Mouse (Mus musculus): Measurements from ENCODE around the gene Ucp2. TPM values are rescaled to one million over a fixed set of nuclear protein-coding genes. Genes with fewer than 3 reads are reported as not detected.

The Ucp2 gene
- polyA plus RNA-seq, 1 experiment from 2014 or later, result 154 TPM

DNA sequence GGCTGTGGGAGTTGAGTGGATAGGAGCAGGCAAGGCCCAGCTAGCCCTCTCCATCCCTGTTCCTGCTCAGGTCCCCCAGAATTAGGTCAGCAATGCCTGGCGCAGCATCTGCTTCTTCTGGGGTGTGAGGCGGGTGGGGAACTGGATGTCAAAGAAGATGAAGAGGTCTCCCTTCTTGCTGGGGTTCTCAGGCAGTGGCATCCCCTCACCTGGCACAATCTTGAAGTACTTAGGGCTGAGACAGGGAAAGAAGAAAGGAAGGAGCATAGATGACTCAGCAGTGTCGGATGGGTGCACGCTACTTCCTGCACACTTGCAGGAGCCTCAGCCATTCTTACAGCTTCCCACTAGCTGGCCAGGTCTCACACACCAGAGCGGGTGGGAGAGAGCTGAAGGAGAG is 9.9 kb downstream of the Ucp2 start:
- Histone ChIP-seq H3K36me3 (peaks cover 23% of the 10 kb centered on the region), H3K4me3 (replicated peaks) (no peak overlapping the region), H3K4me2 (no peak overlapping the region), H3K9ac (replicated peaks) (no peak overlapping the region), H3K4me1 (replicated peaks) (peaks cover 5% of the 10 kb centered on the region; the same call in 1 of the 2 replicates), H3K27ac (no peak overlapping the region), H3K9me3 (no peaks in the 10 kb centered on the region), H3K27me3 (no peaks in the 10 kb centered on the region; the same call in 1 of the 2 replicates)
- no peak for ATAC-seq (ENCODE audit: insufficient number of reproducible peaks, insufficient read depth, low FRiP score, low TSS enrichment, low read depth)
- 84% methylated on average over 5 of the region's 5 CpGs for WGBS

DNA sequence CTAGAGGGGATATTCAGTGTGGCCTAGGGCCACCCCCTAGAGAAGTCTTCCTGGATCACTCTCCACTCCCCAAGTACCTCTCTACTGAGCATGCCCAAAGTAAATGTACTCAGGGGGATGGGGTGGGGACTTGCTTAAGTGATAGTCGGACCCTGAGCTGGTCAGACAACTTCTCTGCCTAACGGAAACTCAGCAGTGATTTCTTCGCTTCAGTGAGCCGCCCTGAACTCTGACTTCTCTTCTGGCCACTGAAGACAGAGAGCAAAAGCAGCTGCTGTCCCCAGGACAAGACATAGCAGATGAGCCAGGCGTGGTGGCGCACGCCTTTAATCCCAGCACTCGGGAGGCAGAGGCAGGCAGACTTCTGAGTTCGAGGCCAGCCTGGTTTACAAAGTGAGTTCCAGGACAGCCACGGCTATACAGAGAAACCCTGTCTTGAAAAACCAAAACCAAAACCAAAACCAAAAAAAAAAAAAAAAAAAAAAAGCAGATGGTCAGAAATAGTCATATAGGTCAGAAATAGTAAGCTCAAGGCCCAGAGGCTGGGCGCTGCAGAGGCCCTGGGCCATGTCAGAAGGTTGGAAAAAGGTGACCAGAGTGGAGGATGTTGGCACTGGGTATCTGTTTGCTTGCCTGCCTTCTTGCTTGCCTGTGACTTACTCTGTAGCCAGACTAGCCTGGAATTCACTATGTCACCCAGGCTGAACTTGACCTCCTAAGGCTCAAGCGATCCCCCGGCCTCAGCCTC is 11.8 kb downstream of the Ucp2 start:
- Histone ChIP-seq H3K9me3 (no peaks in the 10 kb centered on the region), H3K27ac (no peak overlapping the region), H3K4me1 (replicated peaks) (peaks cover 13% of the 10 kb centered on the region), H3K9ac (replicated peaks) (no peak overlapping the region), H3K4me3 (replicated peaks) (no peak overlapping the region), H3K27me3 (no peaks in the 10 kb centered on the region), H3K4me2 (no peak overlapping the region), H3K36me3 (peaks cover 5% of the 10 kb centered on the region)
- WGBS, result 81% methylated on average over 13 of the region's 13 CpGs
- no peak for ATAC-seq (ENCODE audit: insufficient number of reproducible peaks, insufficient read depth, low FRiP score, low TSS enrichment, low read depth)

DNA sequence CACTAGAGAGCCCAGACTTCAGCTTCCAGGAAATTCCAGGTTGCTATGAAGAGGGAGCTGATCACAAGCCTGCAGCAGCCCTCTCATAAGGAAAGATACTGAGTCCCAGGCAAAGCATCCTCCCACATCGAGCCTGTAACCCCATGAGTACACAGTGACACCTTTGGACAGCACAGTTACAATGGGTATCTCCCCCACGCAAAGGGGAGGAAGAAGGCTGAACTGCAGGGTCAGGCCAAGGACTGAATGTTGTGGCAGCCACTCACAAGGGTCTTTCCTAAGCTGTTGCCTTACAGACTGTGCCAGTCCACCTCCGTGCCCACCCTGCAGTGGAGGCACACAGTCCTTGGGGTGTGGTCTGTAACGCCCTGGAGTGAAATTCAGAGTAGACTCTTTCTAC is 13.4 kb downstream of the Ucp2 start:
- no peak overlapping the region for H3K4me2 ChIP-seq
- H3K4me3 ChIP-seq (replicated peaks), result no peak overlapping the region
- no peak overlapping the region for H3K27ac ChIP-seq
- no peak overlapping the region for H3K9ac ChIP-seq (replicated peaks)
- H3K27me3 ChIP-seq, result peaks cover 7% of the 10 kb centered on the region; the same call in 1 of the 2 replicates
- WGBS, result 75% methylated on average over 4 of the region's 4 CpGs
- no peaks in the 10 kb centered on the region for H3K9me3 ChIP-seq
- H3K4me1 ChIP-seq (replicated peaks), result peaks cover 13% of the 10 kb centered on the region
- ATAC-seq (ENCODE audit: insufficient number of reproducible peaks, insufficient read depth, low FRiP score, low TSS enrichment, low read depth), result no peak
- H3K36me3 ChIP-seq, result no peaks in the 10 kb centered on the region

DNA sequence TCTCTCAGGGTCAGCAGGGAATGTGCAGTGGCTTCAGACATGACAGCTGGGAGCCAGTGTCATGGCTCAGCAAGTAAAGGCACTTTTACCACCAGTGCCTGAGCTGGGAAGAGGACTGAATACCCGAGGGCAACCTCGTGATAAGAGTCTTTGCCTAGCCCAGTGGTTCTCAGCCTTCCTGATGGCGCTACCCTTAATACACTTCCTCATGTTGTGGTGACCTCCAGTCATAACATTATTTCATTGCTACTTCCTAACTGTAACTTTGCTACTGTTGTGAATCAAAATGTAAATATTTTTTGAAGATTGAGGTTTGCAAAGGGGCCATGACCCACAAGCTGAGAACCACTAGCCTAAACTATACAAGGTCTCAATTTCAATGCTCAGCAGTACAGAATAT is 15.5 kb downstream of the Ucp2 start:
- 51% methylated on average over 3 of the region's 3 CpGs for WGBS
- ATAC-seq (ENCODE audit: insufficient number of reproducible peaks, insufficient read depth, low FRiP score, low TSS enrichment, low read depth), result no peak
- H3K27ac ChIP-seq, result no peak overlapping the region
- peaks cover 14% of the 10 kb centered on the region; the same call in 1 of the 2 replicates for H3K27me3 ChIP-seq
- H3K36me3 ChIP-seq, result no peaks in the 10 kb centered on the region
- peaks cover 13% of the 10 kb centered on the region for H3K4me1 ChIP-seq (replicated peaks)
- no peaks in the 10 kb centered on the region for H3K9me3 ChIP-seq
- no peak overlapping the region for H3K4me3 ChIP-seq (replicated peaks)
- H3K4me2 ChIP-seq, result no peak overlapping the region
- no peak overlapping the region for H3K9ac ChIP-seq (replicated peaks)

DNA sequence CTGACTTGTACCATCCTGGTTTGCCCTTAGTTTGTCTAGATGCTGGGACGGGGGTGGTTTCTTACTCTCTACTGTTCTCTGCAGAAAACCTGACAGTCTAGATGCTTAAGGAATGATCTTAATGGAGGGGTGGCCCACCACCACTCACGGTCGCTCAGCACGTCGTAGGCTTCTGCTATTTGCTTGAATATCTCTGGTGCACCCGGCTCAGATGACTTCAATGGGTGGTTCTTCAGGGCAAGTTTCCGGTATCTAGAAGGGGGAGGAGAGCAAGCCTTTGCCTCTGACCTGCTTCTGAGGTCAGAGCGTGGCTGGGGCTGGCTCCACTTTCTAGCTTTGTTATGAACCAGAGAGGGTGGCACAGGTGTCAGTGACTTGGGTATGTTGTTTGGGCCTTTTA is 18.5 kb downstream of the Ucp2 start:
- H3K27me3 ChIP-seq, result peaks cover 14% of the 10 kb centered on the region; the same call in 1 of the 2 replicates
- H3K4me2 ChIP-seq, result no peak overlapping the region
- no peaks in the 10 kb centered on the region for H3K36me3 ChIP-seq
- H3K27ac ChIP-seq, result no peak overlapping the region
- H3K4me3 ChIP-seq (replicated peaks), result no peak overlapping the region
- no peaks in the 10 kb centered on the region for H3K9me3 ChIP-seq
- 76% methylated on average over 8 of the region's 8 CpGs for WGBS
- ATAC-seq (ENCODE audit: insufficient number of reproducible peaks, insufficient read depth, low FRiP score, low TSS enrichment, low read depth), result no peak
- H3K4me1 ChIP-seq (replicated peaks), result peaks cover 17% of the 10 kb centered on the region
- no peak overlapping the region for H3K9ac ChIP-seq (replicated peaks)

DNA sequence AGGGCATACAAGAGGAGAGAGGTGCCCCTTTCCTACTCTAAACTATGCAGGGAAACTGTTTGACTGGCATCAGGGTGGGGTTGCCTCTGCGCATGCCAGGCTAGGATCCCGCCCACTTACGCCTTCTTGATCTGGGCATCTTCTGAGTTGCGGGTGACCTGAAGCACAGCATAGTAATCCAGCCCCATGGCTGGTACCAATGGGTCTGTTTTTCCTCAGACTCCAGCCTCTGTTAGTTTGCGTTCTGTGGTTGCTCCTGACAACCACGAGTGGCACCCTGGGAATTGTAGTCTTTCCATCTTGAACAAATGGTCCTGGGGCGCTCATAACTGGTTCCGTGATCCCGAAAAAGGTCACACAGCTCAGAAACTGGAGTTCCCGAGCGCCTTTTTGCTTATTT is 21.4 kb downstream of the Ucp2 start, which contains the start of gene Dnajb13:
TSS of gene Dnajb13 (minus strand) at position 388 of the 400 bp plus-strand sequence.
- H3K4me2 ChIP-seq, result peak within 1 kb of the TSS; percentile 4; the same call in 1 of the 2 replicates
- 45% methylated on average over 11 of the region's 11 CpGs for WGBS
- peaks cover 14% of the 10 kb centered on the region; the same call in 1 of the 2 replicates for H3K27me3 ChIP-seq

DNA sequence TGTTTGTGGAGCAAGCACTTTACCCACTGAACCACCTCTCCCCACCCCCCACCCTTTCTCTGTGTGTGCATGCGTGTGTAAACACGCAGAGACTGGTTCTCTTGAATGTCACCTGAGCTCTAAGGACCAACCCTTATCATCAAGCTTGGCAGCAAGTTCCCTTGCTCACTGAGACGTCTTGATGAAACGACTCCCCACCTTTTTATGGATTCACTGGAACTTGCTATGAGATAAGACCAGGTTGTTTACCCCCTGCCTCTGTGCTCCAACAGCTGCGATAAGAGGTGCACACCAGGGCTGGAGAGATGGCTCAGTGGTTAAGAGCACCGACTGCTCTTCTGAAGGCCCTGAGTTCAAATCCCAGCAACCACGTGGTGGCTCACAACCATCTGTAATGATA is 27.1 kb downstream of the Ucp2 start:
- no peaks in the 10 kb centered on the region for H3K9me3 ChIP-seq
- no peak overlapping the region for H3K27ac ChIP-seq
- no peaks in the 10 kb centered on the region for H3K27me3 ChIP-seq
- no peaks in the 10 kb centered on the region for H3K36me3 ChIP-seq
- H3K4me3 ChIP-seq (replicated peaks), result no peak overlapping the region
- WGBS, result 68% methylated on average over 7 of the region's 7 CpGs
- ATAC-seq (ENCODE audit: insufficient number of reproducible peaks, insufficient read depth, low FRiP score, low TSS enrichment, low read depth), result no peak
- H3K4me1 ChIP-seq (replicated peaks), result no peaks in the 10 kb centered on the region
- no peak overlapping the region for H3K9ac ChIP-seq (replicated peaks)
- no peak overlapping the region for H3K4me2 ChIP-seq

More for the DNA sequence above, 21.4 kb downstream of the Ucp2 start, which contains the start of gene Dnajb13:
- Histone ChIP-seq H3K36me3 (no peaks in the 10 kb centered on the region), H3K4me1 (replicated peaks) (0 out of 2 replicates have a peak, but pooled peaks cover 4% of the 10 kb centered on the region), H3K9ac (replicated peaks) (no peak within 1 kb of the TSS), H3K4me3 (replicated peaks) (no peak within 1 kb of the TSS), H3K27ac (no peak within 1 kb of the TSS), H3K9me3 (no peaks in the 10 kb centered on the region)
- no peak for ATAC-seq (ENCODE audit: insufficient number of reproducible peaks, insufficient read depth, low FRiP score, low TSS enrichment, low read depth)

DNA sequence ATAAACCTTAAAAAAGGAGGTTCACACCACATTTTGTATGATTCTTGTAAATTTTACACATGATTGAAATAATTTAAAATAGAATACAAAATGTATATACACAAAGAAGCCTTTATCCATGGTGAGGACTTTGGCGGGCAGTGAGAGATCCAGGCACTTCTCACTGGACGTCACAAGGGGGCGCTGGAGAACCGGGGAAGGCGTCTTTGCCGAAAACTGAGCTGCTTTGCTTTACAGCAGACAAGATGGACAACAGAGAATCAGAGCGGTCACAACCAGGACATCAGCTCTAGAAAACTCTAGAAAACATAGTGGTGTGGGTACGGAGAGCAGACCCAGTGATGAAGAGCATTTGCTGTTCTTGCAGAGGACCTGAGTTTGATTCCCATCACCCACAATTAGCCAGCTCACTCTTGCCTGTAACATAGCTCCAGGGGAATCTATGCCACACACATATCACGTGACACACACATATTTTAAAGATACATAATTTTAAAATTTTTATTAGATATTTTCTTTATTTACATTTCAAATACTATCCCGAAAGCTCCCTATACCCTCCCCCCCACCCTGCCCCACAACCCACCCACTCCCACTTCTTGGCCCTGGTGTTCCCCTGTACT is 27.6 kb downstream of the Ucp2 start:
- no peak; the same call in 1 of the 2 replicates for ATAC-seq (ENCODE audit: insufficient number of reproducible peaks, insufficient read depth, low FRiP score, low TSS enrichment, low read depth)
- 21% methylated on average over 10 of the region's 10 CpGs for WGBS
- no peak overlapping the region for H3K9ac ChIP-seq (replicated peaks)
- H3K27ac ChIP-seq, result no peak overlapping the region
- H3K4me2 ChIP-seq, result peak overlapping the region; percentile 20; the same call in 1 of the 2 replicates
- H3K9me3 ChIP-seq, result no peaks in the 10 kb centered on the region
- H3K27me3 ChIP-seq, result no peaks in the 10 kb centered on the region
- H3K36me3 ChIP-seq, result no peaks in the 10 kb centered on the region
- no peaks in the 10 kb centered on the region for H3K4me1 ChIP-seq (replicated peaks)
- H3K4me3 ChIP-seq (replicated peaks), result no peak overlapping the region

DNA sequence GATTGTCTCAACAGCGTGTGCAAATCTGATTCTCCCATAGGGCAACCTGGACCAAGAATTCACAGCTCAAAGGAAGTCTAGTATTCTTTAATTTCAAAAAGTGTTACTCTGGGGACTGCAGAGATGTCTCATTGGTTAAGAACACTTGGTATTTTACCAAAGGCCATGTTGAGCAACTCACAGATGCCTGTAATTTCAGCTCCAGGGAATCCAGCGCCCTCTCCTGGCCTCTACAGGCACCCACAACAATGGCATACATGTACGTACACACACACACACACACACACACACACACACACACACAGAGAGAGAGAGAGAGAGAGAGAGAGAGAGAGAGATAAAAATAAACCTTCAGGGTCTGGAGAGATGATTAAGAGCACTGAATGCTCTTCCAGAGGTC is 29.1 kb downstream of the Ucp2 start:
- H3K9ac ChIP-seq (replicated peaks), result no peak overlapping the region
- H3K4me1 ChIP-seq (replicated peaks), result no peaks in the 10 kb centered on the region
- no peaks in the 10 kb centered on the region for H3K36me3 ChIP-seq
- no peaks in the 10 kb centered on the region for H3K9me3 ChIP-seq
- H3K4me3 ChIP-seq (replicated peaks), result no peak overlapping the region
- 82% methylated on average over 3 of the region's 3 CpGs for WGBS
- H3K27ac ChIP-seq, result no peak overlapping the region
- no peaks in the 10 kb centered on the region for H3K27me3 ChIP-seq
- no peak overlapping the region for H3K4me2 ChIP-seq
- no peak for ATAC-seq (ENCODE audit: insufficient number of reproducible peaks, insufficient read depth, low FRiP score, low TSS enrichment, low read depth)

DNA sequence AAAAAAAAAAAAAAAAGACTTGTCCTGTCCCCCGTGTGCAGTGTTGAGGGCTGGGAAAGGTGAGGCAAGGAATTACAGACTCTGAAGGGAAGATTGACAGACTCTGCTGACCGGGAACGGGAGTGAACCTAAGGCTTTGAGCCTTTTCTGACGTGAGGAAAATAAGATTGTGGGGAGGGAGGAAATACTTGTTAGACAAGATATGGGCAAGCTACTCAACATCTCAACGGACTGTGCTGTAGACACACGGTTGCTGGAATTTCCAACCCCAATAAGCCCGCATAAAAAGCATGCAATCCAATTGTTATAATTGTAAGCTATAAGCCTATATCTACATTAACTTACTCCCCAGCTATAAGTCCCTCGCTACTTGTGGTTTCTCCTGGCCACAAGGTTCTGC is 31.5 kb downstream of the Ucp2 start:
- Histone ChIP-seq H3K27me3 (no peaks in the 10 kb centered on the region), H3K4me2 (no peak overlapping the region), H3K9ac (replicated peaks) (no peak overlapping the region), H3K4me1 (replicated peaks) (no peaks in the 10 kb centered on the region), H3K4me3 (replicated peaks) (no peak overlapping the region), H3K9me3 (no peaks in the 10 kb centered on the region), H3K36me3 (no peaks in the 10 kb centered on the region), H3K27ac (no peak overlapping the region)
- 77% methylated on average over 8 of the region's 8 CpGs for WGBS
- no peak for ATAC-seq (ENCODE audit: insufficient number of reproducible peaks, insufficient read depth, low FRiP score, low TSS enrichment, low read depth)

DNA sequence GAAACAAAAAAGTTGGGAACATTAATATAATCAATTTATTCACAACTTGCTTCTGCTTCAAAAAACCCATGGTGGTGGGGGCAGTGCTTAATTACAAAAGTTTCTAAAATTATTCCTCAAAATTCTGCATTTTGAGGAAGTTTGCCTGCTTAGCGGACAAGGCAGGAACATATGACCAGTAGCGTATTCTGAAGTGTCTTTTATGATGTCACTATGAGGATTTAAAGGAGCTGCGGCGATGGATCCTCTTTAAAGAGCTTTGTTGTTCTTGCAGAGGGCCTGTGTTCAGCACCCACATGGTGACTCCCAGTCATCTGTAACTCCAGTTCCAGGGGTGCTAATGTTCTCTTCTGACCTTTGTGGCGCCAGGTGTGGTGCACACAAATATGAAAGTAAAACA is 37.6 kb downstream of the Ucp2 start:
- Histone ChIP-seq H3K27me3 (no peaks in the 10 kb centered on the region), H3K4me3 (replicated peaks) (no peak overlapping the region), H3K4me1 (replicated peaks) (no peaks in the 10 kb centered on the region), H3K9ac (replicated peaks) (no peak overlapping the region), H3K4me2 (no peak overlapping the region), H3K27ac (no peak overlapping the region), H3K9me3 (no peaks in the 10 kb centered on the region), H3K36me3 (no peaks in the 10 kb centered on the region)
- ATAC-seq (ENCODE audit: insufficient number of reproducible peaks, insufficient read depth, low FRiP score, low TSS enrichment, low read depth), result no peak
- 90% methylated on average over 5 of the region's 5 CpGs for WGBS

All from limb, embryonic 12.5 days (tissue).